Mouse (Mus musculus): ENCODE measurements at regions not wholly inside any gene's neighbourhood (a gene's known extent, or its start where the extent isn't known, plus 50 kb on each side); places are given as distances from the start of the nearest gene placed in this dataset.
A peak's percentile ranks its signal among the peaks of the same experiment; 100 is the strongest.

DNA sequence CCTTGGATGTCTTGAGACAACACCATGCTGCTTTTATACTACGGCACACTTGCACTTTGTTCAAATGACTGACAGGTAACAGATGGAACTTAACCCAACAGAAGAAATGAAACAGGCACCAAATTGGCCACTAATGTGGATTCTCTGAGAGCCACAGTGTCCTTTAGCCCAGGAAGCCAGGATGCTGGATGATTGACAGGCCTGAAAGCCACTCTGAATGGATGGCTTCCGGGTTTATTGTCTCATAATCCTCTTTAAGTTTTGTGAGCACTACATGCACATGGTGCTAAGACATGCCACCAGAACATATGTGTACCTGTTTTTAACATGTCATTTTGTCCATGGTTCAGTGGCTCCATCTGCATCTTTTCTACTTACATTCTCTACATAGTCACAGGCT, 152.7 kb downstream of the Drd1 start:
- DNase-seq (ENCODE audit: low read depth, low spot score), result no peak

DNA sequence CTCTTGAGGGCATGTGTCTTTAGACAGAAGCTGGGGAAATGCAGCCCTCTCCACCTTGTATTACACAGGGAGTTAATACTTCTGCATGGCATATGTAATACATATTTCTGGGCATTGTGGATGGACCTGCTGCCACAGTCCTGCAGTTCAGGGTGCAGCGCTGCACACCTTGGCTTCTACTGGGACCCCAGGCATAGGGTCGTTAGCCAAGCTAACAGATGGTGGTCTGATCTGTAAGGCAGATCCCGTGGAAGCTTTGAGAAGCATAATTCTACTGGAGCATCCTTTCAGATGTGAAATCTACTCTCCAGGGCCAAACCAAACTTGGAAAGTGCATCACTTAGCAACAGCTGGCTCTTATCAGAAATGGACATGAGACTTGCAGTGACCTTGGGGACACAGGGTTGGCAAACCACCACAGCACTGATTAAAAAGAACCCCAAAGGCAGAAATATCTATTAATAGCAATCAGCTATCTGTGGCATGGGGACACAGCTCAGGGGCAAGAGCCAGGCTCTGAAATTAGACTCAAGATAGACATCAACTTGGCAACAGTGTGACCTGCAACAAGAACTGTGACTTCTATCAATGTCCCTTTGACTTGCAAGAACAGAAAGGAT, 155.0 kb downstream of the Drd1 start:
- DNase-seq (ENCODE audit: low read depth, low spot score), result no peak

DNA sequence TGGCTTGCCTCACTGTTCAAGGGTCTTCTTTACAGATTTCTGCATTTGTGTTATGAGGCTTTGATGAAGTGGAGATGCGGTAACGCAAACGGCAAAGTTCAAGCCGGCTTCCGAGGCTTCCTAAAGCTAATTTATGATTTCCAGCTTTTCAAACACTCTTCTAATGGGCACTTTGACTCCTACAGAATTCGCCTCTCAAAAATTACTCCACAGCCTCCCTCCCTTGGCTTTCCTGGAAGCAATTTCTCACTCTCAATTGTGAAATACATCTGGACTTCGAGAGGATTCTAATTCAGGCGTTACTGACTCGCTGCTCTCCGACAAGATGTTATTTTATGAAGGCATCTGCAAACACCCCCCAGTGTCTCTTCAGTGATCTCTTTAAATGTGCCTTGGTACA, 157.2 kb downstream of the Drd1 start:
- DNase-seq (ENCODE audit: low read depth, low spot score), result no peak

- DNase-seq (ENCODE audit: low read depth, low spot score), result no peak
Observed at GRCm38 (mm10) chr13:53897176-53897575, 158.3 kb downstream of the Drd1 start.

DNA sequence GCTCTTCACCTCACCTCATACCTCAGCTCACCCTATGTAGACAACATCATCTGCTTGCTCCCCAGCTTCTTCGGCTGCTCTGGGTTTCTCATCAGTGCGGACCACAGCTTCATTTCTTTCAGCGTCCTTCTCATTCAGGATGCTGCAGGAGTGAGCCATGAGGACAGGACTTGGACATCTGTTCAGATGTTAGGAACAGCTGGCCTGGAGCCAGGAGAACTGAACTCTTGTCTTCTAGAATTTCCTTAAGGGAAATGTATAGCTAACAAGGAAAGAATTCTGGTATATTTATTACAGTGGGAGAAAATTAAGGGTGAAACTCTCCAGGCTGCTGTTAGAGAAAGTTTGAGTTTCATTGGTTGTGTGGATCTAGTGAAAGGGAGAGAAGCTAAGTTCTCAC, 167.1 kb downstream of the Drd1 start:
- no peak for DNase-seq (ENCODE audit: low read depth, low spot score)

DNA sequence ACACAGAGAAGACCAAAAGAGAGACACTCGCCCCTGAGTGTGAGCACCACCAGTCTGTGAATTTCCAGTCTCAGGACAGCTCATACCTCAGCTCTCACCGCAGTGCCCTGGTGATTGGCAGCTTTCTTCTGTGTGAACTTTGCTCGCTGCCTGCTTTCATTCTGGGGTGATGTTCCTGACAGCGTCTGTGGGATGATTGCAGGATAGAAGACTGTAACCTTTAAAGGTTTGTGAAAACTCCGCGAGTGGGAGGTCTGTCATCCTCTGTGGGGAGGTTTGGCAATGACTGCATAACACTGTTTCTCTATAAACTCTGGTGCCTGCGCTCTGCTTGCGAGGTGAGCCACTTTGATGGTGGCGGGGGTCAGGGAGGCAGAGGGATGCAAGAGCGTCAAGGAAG, 169.7 kb downstream of the Drd1 start:
- no peak for DNase-seq (ENCODE audit: low read depth, low spot score)

DNA sequence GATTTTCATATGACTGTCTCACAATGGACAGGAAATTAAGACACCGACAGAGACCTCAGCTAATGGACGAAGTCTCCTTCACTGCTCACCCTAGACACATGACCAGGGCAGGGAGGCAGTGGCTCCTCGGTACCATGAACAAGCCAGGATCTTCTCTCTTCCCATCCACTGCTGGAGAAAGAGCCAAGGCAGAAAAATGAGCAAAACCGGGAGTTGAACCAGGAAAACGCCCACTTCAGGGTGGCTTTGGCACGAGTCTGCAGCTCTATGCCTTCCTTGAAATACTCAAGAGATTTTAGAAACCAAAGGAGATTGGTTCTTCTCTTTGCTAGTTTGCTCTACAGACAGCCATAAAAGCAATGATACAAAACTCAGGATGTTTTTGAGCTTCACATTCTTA, 172.3 kb downstream of the Drd1 start:
- DNase-seq (ENCODE audit: low read depth, low spot score), result no peak

DNA sequence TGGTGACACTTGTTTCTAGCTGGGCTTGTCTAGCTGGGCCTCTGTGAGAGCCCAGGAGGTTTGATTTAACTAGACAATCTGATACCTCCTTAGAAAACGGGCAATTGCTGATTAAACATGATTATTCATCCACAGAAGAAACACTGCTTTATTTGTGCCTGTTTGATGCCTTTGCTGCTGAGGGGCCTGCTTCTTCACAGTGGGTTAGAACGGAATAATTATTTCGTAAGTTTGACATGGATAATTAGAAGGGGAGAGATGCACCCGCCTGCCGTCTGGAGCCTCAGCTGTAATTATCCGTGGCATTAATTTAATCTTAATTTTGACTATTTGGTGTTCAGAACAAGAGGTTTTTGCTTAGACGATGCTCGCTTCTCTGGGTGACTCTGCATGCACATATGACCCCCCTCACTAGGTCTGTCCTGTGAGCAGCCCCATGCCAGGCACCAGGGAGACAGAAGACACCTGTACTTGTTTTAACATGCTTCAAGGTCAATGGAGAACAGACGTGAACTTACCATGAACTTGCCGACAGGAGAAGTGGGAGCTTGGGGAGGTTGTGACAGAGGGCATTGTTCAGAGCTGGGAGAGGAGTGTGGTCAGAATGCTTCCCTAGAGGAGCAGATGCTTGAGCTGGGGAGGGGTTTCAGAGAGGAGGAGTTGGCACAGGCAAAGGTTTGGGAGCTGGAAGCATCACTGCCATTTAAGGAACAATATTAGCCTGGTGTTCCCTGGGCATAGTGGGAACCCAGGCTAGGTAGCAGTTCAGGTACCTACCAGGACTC, 174.8 kb downstream of the Drd1 start:
- peak; percentile 13 for DNase-seq (ENCODE audit: low read depth, low spot score)

- no peak for DNase-seq (ENCODE audit: low read depth, low spot score)
Observed at GRCm38 (mm10) chr13:53875546-53875945, 180.0 kb downstream of the Drd1 start.

GRCm38 (mm10) chr13:53865323-53865722, 190.2 kb downstream of the Drd1 start:
- no peak for DNase-seq (ENCODE audit: low read depth, low spot score)

- peak; percentile 28 for DNase-seq (ENCODE audit: low read depth, low spot score)
Observed at GRCm38 (mm10) chr13:53862336-53862735, 193.2 kb downstream of the Drd1 start.

GRCm38 (mm10) chr13:53854196-53854595, 201.3 kb downstream of the Drd1 start:
- no peak for DNase-seq (ENCODE audit: low read depth, low spot score)

GRCm38 (mm10) chr13:53850146-53850545, 205.4 kb downstream of the Drd1 start:
- no peak for DNase-seq (ENCODE audit: low read depth, low spot score)

GRCm38 (mm10) chr13:53846221-53846620, 209.3 kb downstream of the Drd1 start:
- DNase-seq (ENCODE audit: low read depth, low spot score), result no peak

- no peak for DNase-seq (ENCODE audit: low read depth, low spot score)
Observed at GRCm38 (mm10) chr13:53845786-53846185, 209.7 kb downstream of the Drd1 start.

GRCm38 (mm10) chr13:53825957-53826580, 229.4 kb downstream of the Drd1 start:
- no peak for DNase-seq (ENCODE audit: low read depth, low spot score)

DNA sequence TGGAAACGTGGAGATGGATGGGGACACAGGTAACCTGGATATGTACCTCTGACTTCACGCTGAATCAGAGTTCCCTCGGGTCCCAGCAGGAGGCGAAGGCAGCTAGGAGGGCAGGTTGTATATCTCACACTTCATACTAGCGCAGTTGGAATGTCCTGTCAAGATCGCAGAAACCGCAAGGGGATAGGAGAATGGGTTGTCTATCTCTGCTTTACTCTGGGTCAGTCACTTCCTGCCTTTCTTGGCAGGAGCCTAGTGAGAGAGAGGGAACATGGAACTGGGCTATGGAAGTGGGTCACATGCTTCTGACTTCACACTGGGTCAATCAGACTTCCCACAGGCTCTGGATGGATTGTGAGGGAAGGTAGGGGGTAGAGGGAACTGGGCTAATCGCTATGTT, 233.4 kb downstream of the Drd1 start:
- no peak for DNase-seq (ENCODE audit: low read depth, low spot score)

DNA sequence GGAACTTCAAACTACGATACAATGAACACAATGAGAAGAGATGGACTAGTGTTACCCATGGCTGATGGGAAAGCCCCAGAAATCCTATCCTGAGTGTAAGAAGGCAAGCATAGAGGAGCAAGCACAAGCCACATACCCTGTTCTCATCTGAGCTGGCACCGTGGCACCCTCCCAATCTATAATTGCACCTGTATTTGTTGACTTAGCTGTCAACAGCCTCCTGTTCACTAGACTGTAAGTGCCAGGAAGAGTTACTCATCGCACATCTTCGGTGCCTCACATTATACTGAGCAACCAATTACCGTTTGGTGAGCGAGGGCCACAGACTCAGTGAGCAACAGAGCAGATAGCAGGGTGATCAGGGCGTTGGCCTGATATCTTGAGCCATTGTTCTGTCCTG, 239.9 kb downstream of the Drd1 start:
- no peak for DNase-seq (ENCODE audit: low read depth, low spot score)

DNA sequence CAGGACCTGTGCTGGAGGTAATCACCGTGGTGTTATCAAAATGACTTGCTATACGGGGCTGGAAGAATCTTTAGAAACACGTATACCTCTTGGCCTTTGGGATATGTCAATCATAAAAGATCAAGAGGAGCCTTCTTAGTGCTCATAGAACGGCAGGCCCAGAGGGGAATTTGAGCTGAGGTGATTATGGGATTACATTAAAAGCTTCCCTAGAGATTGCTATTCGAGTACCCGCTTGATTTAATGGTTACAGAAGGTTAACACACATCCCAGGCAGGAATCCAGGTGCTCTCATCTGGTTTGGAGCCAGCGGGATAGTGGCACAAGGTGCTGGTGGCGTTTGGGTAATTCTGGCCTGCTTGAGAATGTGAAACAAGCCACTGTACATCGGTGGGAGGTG, 241.4 kb downstream of the Drd1 start:
- peak; percentile 21 for DNase-seq (ENCODE audit: low read depth, low spot score)

DNA sequence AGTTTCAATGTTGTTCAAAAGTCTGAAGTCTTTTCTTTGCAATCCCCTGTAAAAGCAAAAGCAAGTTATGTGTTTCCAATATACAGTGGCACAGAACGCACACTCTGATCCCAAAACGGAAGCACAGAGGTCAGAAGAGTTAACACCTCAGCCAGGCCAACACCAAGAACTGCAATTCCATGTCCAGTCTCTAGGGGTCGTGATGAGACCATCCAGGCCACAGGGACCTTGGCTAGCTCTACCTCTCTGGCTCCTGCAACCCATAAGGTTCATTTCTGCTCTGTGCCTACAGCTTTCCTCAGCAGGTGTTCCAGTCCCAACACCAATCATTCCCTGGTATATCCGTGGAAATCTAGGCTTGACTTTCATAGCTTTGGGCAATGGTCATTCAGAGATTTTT, 243.6 kb downstream of the Drd1 start:
- DNase-seq (ENCODE audit: low read depth, low spot score), result peak; percentile 65

- no peak for DNase-seq (ENCODE audit: low read depth, low spot score)
Observed at GRCm38 (mm10) chr13:53811151-53811550, 244.4 kb downstream of the Drd1 start.

DNA sequence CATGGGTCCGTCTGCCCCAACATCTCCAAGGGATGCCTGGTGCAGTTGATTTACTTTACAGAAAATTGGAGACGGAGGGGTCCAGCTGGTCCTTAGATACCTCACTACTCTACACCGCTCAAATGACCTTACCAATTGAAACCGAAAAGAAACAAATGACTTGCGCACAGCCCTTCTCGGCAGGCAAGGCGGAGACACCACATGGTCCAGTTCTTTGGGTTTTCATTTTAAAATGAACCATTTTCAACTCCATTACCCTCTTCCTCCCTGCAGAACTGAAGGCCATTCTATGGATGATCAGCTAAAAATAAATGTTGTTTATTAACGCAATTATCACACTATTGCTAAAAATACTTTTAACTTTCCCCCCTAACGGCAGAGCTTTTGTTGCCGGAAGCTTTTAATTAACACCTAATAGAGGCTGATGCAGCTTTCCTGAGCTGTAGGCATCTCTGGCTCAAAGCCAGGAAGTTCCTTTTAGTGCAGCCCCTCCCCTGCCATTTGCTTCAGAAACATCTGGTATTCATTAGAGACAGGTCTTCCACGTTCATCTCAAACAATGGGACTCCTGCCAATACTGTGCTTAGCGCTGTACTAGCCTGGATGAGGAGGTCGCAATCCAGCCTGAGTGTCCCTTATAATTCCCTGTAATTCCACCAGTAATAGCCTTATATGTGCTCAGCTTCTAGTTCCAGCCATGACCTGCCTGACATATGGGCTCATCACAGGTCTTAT, 247.5 kb downstream of the Drd1 start:
- peak; percentile 90 for DNase-seq (ENCODE audit: low read depth, low spot score)

Measured in forelimb bud, embryonic 11.5 days (tissue).